Mouse (Mus musculus) layer of hippocampus, adult 8-10 months (tissue): ENCODE data around the gene Dnttip2. TPM values are rescaled to one million over a fixed set of nuclear protein-coding genes. Genes with fewer than 3 reads are reported as not detected.
"Not testable (repeated sequence)": the region's sequence is repeated elsewhere in the genome, so short reads cannot be mapped to it uniquely, and the experiment has no call there.

Source experiments
- DNase-seq, 2 experiments: peaks; one replicate each; pipeline ENCODE4 v3.0.0; 2022; ENCODE audit warnings: low spot score in 2 of 2
- total RNA-seq, 4 experiments: library from RNA; stranded (reverse); gene quantifications; 2 replicates each; pipeline ENCODE4 v1.2.4; 2022

The Dnttip2 gene
- 10 to 100 TPM; 29.5 to 32.2 (median 31.1) TPM for total RNA-seq

DNA sequence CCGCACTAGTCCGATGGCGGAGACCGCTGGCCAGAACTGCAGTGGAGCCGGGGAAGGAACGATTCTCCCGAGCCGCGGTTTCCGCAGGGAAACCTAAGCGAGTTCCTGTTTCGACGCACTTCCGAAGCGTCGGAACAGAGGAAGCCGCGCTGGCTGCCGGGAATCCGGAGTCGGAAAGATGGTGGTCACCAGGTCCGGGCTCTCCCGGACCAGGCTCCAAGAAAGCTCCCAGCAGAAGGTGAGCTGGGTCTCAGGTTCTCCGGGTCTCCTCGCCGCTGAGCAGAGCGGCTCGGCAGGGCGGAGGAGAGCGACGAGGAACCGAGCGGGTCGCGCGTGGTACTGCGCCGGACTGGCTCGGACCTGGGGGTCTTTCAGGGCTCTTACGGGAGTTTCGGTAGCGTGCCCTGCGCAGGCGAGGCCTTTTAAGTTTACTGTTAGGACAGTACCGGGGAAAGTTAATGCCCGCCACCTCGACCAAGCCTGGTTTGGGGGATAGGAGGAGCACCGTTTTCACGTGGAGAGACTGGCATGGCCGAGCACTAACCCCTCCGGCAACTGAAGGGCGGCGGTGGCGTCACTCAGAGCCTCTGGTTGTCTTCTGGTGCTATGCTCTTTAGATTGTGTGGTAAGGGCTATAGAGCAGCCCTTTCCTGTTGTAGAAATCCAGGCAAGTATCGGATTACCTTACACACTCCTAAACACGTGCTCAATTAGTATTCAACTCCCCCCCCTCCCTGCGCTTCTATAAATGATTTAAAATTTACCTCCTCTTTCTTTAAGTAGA lies at the start of gene Dnttip2:
Gene Dnttip2 (plus strand): TSS at position 148 of the 784 bp plus-strand sequence.
- DNase-seq: peak; percentile 88 to 92

DNA sequence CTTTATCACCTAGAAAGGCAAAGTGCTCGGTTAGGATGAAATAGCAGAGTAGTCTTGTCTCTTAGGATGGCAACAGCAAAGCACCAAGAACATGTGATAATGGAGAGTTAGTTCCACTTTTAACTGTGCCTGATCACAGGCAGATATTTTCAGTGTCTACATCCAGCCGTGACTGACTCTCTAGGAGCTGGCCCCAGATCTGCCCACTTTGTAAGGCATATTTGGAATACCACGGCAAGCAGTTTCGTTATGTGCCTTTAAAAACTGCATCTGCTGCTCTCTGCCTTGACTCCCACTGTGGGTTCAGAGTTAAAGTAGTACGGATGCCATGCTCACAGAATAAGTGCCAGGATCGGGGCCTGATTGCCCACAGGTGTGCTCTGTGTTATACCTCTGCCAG lies 47.2 kb upstream of the Dnttip2 start:
- not testable (repeated sequence) for DNase-seq

DNA sequence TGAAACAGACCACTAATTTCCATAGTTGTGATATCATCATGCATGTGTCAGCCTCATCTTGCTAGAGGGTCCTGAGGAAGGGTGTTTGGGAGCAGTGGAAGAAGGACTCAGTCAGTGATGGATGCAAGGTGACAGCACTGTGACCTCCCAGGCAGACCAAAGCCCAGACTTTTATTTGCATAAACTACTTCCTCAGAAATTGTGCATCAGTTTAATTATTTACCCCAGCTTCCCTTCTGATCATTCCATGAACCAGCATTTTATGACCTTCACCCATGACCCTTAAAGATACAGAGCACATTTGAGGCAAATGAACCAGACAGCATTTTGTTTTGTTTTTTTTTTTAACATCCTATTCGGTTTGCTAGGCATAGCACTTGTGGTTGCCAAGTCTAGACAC lies 38.4 kb upstream of the Dnttip2 start:
- DNase-seq: no peak

DNA sequence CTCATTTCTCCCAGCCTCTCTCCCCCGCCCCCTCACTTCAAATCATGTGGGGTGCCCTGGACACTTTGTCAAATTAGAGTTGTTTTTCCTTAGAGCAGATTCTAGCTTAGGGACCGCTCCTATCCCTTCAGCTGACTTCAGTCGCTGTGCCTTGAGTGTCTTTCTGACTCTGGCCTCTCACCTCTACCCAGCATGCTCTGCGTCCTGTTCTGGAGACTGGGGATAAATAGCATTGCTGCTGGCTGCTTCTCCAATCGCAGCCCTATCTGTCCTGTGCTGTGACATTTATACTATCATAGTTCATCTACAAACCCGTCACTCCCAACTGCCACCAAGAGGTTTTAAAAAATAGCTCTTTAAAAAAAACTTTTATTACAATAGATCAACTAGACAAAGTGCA lies 31.3 kb upstream of the Dnttip2 start:
- DNase-seq: no peak

DNA sequence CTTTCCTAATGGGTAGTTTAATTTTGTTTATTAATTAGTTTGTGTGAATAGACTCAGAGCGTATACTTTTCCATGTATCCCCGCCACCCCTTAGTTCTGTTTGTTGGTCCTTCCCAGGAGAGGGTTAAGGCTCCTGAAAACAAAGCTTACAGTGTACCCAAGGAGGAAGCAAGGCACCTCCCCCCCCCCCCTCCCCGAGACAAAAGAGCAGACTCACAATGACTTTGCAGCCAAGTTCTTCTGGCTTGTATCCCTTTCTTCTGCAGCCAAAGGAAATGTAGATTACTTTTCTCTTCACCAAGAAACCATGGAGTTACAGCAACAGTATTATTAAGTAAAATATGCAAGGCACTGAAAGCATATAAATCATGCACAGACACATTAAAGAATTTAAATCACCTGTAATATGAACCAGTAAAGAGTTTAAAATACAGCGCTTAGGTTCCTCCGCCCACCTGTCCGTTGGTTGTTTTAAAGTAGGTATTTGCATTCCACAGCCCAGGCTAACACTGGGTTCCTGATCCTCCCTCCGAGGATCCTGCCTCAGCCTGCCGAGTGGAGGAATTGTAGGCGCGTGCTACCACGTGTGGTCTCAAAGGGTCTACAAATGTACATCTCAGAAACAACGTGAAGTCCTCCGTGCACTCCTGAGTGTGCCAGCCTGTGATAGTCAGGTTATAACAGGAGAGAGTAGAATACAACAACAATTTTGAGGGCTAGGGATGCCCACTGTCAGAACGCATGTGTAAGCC lies 30.6 kb upstream of the Dnttip2 start:
- no peak for DNase-seq

DNA sequence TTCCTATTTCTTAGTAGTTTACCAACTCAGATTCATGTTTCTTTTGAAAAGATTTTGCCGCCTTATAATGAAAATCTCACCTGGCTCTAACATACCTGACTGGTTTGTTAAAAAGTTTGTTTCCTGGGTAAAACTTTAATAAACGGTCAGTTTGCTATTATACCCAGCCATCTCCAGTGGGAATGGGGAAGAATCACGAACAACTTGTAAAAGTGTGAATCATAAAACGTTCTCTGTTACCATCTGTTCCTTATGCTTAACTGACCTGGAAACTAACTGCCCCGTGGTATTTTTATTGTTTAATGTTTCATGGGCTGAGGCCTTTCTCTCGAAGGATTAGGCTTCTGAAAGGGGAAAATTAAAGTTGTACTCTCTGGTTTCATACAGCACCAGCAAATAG lies 29.4 kb upstream of the Dnttip2 start:
- DNase-seq: no peak

DNA sequence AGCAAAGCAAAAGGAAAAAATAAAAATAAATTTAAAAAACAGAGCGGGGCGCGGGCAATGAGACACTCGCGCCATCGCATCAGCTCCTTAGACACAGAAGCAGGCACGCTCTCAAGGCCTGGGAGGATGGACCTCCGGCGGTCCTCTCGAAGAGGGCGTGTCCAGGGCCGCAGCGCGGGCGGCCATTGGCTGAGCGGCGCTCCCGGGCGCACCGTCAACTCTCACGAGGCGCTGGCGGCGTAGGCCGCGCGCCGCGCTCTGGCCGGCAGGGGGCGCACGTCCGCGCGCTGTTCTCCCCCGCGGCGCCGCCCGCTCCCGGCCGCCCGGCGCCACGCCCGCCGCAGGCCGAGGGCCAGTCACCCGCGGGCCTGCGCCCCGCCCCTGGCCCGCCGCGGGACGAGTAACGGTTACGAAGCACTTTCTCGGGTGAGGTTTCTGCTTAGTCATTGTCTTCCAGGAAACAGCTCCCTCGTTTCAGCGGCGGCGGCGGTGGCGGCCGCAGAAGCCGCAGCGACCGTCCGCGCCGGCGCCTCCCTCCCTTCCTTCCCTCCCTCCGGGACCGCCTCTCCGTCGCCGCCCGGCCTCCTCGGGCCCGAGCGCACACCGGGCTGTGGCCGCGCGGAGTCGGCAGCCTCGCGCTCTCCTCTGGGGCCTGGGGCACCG lies 28.8 kb upstream of the Dnttip2 start, which contains the start of gene Gclm:
Gene Gclm (plus strand): TSS at position 343 of the 663 bp plus-strand sequence.
- peak; percentile 88 to 92 for DNase-seq

DNA sequence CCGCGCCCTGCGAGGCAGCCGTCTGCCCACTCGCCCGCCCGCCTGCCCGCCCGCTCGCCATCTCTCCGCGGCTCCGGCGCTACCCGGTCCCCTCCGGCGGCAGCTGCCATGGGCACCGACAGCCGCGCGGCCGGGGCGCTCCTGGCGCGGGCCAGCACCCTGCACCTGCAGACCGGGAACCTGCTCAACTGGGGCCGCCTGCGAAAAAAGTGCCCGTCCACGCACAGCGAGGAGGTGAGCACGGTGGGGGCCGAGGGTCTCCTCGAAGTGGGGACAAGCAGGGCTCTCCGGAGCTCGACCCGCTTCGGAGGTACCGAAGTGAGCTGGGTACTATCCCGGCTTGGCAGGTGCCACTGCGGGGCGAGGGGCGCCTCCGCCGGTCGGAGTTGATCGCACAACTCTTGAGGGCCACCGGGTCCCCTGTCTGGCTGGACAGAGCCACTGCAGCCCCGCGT lies 28.3 kb upstream of the Dnttip2 start:
- DNase-seq: peak in 1 of 2 experiments; percentile 49

DNA sequence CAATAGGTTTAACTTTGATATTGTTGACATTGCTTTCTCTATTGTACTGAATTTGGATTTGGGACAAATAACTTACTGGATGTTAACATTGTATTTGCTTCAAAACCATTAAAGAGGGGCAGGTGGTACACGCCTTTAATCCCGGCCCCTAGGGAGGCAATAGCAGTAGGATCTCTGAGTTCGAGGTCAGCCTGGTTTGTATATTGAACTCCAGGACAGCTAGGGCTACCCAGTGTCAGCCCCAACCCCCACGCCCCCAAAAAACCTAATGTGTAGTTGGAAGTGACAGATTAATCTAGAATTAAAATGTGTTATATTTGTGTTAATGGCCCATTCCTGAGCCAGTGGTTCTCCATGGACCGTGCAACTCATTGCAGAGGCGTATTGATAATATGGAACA lies 27.8 kb upstream of the Dnttip2 start:
- no peak for DNase-seq

DNA sequence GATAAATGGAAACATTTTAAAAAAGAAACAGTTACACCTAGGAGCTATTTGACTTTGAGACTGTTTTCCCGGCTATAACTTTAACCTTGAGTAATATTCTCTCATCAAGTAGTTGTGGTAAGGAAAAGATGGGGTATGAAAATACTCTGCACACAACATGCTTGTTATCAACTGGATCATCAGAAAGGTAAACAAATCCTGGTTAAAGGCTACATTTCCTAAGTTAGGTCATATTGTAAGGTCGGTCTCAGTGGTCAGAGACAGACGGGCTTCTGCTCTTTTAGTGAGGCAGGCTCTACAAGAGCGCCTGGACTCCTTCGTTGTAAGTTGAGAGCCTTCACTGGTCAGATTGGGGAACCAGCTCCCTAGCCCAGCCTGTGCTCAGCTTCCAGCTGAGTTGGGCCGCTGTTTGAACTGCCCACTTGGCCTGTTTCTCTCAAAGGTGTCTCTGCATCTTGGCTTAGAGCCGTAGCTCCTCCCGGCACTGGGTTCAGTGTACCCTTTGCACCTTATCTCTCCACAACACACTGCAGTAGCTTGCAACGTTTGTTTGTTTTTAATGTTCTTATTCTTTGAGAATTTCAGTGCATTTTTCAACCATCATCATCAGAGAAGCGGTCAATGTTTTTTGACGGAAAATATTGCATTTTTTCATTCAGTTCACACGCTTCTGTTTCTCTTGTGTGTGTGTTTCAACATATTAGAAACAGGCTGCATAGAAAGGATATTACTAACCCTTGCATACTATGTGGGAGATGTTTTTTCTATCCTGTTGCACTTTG lies 27.0 kb upstream of the Dnttip2 start:
- DNase-seq: no peak

DNA sequence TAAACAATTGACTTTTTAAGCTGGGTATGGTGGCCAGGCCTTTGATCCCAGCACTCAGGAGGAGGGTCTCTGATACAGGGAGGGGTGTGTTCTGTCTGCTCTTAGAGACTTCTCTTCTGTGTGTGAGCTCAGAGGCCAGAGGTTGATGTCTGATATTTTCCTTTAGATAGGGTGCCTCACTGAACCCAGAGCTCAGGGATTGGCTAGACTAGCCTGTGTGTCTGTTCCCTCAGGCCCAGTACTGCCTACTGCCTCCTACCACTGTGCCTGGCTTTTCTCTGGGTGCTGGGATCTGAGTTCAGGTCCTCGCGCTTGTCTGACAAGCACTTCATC lies 26.5 kb upstream of the Dnttip2 start:
- no peak for DNase-seq

DNA sequence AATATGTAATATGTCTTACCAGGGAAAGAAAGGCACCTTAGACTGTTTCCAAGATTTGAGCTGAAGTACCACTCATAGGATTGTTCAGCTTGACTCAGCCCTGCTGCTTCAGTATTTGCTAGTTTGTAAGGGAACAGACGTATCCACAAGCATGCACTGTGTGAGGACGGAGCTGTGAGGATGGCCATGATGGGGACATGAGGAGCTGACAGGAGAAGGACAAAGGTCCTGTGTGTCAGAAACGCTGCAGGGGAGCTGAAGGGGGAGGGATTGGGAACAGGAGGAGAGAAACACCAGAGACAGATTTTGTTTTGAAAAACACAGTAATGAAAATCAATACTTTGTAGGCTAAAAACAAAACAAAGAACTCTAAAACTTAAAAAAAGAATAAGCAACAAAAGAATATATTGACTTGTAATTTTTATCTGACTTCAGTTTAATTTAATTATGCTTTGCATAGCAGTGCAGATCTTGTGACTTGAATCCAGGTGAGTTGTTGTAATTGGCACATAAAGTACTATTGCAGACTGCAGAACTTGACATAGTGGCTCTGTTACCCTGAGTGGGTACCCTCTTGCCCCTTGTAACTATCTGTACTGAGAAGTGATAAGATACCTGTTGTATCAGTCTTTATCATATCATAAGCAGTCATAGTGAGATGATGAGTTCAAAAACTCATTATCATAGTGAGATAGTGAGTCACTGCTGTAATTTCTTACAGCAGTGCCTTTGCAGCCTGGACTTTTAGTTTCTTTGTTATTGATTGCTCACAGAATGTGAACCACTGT lies 21.5 kb upstream of the Dnttip2 start:
- no peak for DNase-seq

DNA sequence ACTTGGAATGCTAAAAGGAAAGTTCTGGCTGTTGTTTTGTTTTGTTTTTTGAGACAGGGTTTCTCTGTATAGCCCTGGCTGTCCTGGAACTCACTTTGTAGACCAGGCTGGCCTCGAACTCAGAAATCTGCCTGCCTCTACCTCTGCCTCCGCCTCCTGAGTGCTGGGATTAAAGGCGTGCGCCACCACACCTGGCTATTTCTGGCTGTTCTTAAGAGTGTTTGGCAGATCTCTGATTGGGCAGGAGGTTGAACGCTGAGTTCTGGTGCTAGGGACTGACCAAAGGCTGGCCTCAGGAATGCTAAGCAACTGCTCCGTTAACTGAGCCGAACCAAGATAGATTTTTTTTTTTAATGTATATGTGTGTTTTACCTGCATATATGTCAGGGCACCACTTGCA lies 20.1 kb upstream of the Dnttip2 start:
- DNase-seq: not testable (repeated sequence)

DNA sequence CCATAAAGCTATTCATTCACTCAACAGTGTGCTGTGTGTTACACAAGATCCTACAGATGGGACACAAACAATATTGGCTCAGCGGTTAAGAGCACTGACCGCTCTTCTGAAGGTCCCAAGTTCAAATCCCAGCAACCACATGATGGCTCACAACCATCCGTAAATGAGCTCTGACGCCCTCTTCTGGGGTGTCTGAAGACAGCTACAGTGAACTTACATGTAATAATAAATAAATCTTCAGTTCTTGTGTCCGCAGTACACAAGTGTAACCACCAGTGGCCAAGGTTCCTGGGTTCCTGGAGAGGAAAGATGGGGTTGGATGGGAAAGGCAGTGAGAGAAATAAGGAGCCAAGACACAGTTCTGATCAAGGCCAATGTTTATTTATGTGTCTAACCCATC lies 4.2 kb upstream of the Dnttip2 start:
- no peak for DNase-seq

DNA sequence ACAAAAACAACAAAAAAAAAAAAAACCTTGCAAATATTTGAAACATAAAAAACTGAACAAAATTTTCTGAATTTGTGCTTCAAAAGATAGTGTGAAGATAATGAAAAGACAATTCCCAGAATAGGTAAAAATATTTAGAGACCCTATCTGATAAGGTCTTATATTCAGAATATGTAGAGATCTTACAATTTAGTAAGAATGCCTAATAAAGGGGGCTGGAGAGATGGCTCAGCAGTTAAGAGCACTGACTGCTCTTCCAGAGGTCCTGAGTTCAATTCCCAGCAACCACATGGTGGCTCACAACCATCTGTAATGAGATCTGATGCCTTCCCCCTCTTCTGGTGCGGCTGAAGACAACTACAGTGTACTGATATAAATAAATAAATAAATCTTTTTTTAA lies 1.6 kb upstream of the Dnttip2 start:
- not testable (repeated sequence) for DNase-seq

DNA sequence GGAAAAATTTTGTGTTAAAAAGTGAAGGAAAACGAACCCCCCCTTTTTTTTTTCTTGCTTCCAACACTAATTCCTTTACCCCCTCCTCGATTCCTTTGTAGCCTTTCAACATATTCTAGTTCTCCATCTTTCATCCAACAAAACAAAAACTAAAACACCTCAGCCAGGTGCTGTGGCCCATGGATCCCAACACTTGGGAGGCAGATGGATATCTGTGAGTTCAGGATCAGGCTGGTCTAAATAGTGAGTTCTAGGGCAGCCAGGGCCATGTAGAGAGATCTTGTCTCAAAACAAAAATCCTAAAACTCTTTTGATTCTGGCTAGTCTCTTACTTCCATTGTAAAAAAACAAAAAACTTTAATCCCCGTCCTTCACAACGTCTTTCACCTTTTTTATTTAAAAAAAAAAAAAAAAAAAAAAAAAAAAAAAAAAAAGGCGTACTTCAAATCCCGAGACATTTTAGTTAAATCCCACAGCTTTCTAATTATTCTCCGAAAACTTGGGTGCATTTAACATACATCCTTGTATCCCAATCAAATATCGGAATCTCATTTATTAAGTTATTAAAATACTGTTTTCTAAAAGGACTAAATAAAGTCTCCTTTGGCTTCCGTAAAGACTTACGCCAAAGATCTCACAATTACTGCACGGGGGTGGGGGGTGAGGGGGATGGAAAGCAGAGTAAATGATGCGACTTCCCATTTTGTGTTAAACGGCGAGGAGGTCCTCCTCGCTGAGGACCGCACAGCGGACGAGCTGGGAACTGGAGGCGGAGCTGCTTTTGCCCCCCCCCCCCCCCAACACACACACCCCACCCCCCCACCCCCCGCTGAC lies 564 bp upstream of the Dnttip2 start:
- DNase-seq: no peak

DNA sequence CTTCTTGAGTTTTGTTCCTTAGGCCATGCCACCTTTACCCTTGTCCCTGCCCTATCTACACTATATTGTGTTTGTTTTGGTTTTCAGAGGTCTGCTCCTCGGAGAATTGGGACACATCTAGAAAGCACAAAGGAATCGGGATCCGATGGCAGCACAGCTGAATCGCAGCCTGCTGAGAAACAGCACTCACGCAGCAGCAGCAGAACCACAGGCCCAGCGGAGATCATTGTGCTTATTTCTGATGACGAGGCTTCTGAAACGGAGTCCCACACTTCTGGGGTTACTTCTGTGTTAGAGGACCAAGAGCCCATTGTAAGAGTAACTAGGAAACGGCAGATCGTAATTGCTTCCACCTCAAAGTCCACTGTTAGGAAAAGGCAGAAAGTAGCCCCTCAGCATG lies 923 bp downstream of the Dnttip2 start:
- no peak for DNase-seq

DNA sequence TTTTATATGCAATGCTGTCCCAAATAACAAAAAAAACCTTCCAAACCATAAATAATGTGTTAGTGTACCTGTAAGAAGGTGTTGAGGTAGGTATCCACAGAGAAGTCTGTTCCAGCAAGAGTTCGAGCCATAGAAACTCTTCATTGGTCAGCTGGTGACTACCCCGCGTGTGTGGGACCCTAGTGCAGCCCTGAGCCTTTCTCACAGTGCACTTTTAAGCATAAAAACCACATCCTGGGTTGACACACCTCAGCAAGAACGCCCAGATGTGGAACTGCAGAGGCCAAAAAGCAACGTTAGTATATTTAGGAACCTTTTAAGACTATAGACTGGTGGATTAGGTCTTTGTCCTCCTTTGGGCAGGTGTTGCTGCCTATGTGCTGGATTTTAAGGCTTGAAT lies 13.0 kb downstream of the Dnttip2 start:
- DNase-seq: no peak

DNA sequence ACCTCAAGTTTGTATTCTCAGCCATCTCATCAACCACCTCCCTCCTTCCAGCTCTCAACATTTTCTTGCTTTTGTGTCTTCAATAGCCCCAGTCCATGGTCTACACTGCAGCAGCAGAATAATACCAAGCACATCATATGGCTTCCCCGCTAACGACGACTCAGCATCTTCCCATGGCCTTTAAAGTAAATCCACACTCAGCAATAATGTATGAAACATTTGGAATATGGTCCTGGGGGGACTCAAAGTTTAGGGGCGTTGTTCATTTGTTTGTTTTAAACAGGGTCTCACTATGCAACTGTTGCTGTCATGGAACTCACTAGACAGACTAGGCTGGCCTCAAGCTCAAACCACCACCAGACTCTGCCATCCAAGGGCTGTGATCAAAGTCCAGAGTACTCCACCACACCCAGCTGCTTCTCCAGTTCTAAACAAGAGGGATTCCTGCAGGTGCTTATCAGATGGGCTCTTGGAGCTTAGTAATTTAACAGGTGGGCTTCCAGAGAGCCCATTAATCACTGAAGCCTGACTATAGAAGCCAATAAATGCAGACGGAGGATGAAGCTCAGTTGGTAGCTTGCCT lies 14.5 kb downstream of the Dnttip2 start:
- no peak for DNase-seq
